Mouse (Mus musculus): ENCODE measurements at regions not wholly inside any gene's neighbourhood (a gene's known extent, or its start where the extent isn't known, plus 50 kb on each side); places are given as distances from the start of the nearest gene placed in this dataset.

DNA sequence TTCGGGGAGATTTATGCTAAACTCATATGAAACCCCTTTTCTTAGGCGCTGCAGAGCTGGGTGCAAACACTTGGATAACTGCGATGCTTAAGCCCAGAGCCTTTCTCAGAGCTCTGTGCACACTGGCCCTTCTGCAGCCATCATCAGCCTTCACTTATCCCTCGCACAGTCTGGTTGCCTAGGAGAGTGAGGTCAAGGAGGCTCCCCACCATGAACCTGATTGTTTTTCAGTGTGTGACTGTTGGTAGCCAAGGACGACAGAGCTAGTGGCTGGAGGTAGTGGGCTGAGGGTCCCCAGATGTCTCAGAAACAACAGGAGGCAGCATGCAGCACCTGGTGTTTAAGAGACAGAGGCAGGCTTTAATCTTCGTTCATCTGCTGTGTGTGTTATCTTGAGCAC, 108.6 kb upstream of the Gadl1 start:
- TF ChIP-seq CTCF (IDR thresholded peaks at IDR 0.05; ENCODE audit: borderline replicate concordance, control insufficient read depth, extremely low read depth, insufficient read depth, low read length, poor library complexity) (no peak), POLR2A (IDR thresholded peaks at IDR 0.05; ENCODE audit: control insufficient read depth, extremely low read depth, insufficient read depth, low read length, poor library complexity) (no peak)
